Mouse (Mus musculus) gastrocnemius, postnatal 10 days (tissue): ENCODE measurements around the gene Gm5751. TPM values are rescaled to one million over a fixed set of nuclear protein-coding genes. Genes with fewer than 3 reads are reported as not detected.
A peak's percentile ranks its signal among the peaks of the same experiment; 100 is the strongest.
"Not testable (repeated sequence)": the region's sequence is repeated elsewhere in the genome, so short reads cannot be mapped to it uniquely, and the experiment has no call there.

ENCODE experiments used
- DNase-seq: peaks from one replicate; pipeline ENCODE4 v3.0.0; 2021; ENCODE audit warnings: mixed read lengths
- long read RNA-seq, 2 experiments: library from polyadenylated mRNA; stranded (forward); transcript quantifications; one replicate each; pipeline ENCODE4 v2.0.0; 2021
- total RNA-seq, 2 experiments: library from RNA; stranded (reverse); gene quantifications; 2 replicates each; pipeline ENCODE4 v1.2.3; 2021

Gm5751 gene
- total RNA-seq: not detected
- long read RNA-seq, experiment 1: 0 reads
- long read RNA-seq, experiment 2: 0 reads

DNA sequence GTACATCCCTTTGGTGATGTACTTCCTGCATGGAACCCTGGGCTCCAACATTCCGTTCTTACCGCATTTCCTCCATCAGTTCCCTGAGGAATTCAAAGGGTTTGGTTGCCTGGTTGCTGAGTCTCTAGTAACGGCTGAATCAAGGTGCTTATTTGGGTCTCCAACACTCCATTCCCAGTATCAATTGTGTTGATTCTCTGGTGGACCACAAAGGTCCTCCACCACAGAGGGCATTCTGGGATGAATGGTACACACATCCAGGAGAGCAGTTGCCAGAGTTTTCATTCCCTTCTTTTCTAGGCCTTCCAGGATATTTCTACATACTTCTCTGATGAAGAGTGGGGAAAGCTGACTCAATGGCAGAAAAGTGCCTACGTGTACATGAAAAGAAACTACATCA lies at the start of gene Gm5751:
Gene Gm5751, plus strand, starts transcription at position 301 of the 400 bp plus-strand sequence.
- DNase-seq: not testable (repeated sequence)

DNA sequence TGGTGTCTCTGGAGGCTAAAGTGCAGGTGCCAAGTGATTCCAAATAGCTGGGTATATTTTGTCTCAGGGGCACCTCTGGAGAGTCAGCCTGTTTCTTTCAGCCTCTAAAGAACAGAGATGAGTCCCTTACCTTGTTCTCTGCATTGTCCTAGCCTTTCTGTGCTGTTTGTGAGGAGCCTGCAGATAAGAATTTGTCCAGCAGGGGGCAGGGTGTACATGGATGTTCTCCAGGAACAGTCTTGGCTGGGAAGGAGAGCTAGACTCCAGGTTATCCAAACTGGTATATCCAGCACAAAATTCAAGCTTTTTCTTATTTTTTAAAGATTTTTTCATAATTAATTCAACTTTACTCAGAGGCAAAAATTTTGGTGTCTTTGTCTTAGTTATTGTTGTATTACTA lies 42.0 kb upstream of the Gm5751 start:
- peak; percentile 53 for DNase-seq

DNA sequence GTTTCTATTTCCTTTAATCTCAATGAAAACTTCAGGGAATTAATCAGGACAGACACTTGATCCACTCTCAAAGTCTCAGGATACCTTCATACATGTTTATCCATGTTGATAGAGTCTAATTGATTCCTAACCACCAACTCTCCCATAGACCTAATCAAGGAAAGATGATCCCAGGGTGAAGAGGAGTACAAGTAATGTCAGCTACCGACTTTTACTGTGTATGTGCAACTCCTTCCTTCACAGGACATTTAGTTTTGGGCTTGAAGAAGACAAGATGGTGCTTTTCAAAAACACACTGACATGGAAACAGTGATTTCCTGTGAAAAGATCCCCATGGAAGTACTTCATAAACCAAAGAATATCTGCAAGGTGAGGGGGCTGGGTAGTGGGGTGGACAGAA lies 30.4 kb upstream of the Gm5751 start, which contains the start of gene Gm6592:
Gene Gm6592, plus strand, starts transcription at position 301 of the 400 bp plus-strand sequence.
- DNase-seq: no peak

DNA sequence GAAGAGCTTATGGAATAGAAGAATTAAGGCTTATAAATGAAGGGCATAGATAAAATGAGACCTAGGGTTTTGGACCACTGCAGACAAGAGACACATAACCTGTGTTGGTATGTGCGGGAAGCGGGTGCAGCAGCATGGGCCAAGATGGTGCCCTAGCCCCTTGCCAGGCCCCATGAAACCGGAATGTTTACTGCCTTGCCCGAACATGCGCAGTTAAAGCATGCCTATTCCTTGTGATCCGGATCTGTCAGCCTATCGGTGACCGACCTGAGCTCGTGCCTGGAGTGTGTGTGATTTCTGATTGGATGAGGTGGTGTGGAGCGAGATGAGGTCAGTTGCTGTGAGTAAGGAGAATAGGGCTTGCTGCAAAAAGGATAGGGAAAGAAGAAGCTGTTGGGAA lies 21.6 kb upstream of the Gm5751 start:
- DNase-seq: no peak

DNA sequence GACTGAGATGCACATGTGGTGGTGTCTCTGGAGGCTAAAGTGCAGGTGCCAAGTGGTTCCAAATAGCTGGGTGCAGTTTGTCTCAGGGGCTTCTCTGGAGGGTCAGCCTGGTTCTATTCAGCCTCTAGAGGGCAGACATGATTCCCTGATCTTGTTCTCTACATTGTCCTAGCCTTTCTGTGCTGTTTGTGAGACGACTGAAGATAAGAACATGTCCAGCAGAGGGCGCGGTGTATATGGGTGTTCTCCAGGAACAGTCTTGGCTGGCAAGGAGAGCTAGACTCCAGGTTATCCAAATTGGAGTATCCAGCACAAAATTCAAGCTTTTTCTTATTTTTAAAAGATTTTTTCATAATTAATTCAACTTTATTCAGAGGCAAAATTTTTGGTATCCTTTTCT lies 9.7 kb upstream of the Gm5751 start:
- DNase-seq: peak; percentile 54

DNA sequence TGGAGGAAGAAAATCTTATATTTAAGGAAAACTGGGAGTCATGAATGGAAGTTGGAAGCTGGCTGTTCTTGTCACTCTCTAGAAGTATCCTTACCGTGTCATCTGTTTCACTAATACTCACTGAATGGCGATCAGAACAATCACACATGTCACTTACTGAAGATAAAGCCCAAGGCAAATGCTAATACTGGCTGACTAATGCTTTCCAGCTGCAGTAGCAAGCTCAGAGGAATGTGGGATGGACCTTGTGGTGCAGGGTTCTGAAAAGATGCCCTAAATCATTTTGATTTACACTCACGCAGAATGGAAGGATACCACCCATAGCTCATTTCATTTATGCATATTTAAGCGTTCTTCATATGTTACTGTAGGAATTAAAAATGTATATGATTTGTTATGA lies 10.3 kb downstream of the Gm5751 start:
- DNase-seq: no peak

DNA sequence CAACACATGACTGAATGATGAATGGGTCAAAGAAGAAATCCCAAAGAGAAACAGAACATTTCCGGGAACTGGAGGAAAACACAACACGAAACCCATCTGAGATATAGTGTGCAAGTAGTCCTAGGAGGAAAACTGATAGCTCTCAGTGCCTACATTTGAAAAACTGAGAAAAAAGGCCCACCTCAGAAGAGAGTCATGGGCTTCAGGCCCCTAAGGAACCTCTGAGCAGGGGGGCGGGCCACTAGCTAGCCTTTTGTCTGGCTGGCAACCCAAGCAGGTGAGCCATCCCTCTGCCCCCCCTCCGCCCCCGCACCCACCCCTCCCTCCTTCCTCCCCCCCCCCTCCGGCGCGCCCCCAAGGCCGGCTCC lies 17.9 kb downstream of the Gm5751 start:
- DNase-seq: no peak

DNA sequence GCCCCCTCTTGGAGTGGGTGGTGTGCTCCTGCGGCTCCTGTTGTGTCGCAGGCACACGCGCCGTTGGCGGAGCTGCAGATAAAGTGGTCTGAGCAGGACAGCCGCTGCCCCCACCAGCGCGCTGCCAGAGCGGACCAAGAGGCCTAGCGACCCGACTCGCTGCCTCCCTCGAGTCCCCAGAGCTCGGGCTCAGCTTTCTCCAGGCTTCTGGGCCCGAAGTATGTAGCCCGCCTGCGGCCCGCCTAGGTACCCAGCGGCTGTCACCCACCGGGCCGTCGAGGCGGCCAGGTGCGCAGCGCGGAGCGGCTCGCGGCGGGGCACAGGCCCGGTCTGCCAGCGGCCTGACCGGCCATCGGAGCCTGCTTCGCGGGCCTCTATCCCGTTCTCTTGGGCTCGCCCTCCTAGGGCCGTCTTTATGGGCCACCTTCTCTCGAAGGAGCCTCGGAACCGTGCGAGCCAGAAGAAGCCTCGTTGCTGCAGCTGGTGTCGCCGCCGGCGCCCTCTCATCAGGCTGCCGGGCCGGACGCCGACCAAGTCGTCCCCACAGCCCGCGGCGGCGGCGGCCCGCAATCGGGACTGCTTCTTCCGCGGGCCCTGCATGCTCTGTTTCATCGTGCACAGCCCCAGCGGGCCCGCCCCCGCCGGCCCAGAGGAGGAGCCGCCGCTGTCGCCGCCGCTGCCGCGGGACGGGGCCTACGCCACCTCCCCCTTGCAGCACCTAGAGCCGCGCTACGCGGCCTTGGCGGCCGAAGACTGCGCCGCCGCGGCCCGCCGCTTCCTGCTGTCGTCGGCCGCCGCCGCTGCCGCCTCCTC lies 18.5 kb downstream of the Gm5751 start, which contains the start of gene B630019K06Rik:
Gene B630019K06Rik, plus strand, starts transcription at position 40 of the 813 bp plus-strand sequence.
- DNase-seq: peak; percentile 57

DNA sequence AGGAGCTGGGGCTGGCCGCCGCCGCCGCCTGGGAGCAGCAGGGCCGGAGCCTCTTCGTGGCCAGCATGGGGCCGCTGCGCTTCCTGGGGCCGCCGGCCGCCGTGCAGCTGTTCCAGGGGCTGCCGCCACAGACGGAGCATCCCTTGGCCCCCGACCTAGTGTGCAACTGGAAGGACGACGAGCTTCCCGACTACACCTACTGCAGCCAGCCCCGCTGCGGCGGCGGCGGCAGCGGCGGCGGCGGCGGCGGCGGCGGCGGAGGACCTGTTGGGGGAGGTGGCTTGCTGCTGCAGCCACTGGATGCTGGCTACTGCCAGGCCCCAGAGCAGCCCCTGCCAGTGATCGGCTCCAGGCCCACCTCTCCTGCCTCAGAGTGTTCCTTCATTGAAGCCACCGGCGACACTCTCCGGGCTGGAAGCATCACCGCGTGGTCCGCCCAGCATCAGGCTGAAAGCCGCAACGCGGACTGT lies 19.2 kb downstream of the Gm5751 start:
- no peak for DNase-seq

DNA sequence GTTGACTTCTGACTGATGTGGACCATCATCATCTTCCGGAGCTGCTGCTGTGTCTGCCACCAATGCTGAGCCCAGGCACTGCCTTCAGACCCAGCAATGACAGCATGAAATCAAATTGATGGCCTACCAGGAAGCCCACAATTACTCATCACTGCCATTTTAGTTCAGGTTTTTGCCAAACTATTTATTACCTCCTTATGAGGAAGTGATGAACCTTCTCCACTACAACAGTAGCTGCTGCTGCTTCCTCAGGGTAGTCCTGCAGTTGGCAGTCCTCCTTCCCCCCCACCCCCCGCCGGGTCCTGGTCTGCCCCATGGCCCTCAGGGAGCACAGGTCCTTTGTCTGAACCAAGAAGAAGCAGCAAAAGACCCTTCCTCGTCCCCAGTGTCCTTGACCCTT lies 26.8 kb downstream of the Gm5751 start:
- no peak for DNase-seq

DNA sequence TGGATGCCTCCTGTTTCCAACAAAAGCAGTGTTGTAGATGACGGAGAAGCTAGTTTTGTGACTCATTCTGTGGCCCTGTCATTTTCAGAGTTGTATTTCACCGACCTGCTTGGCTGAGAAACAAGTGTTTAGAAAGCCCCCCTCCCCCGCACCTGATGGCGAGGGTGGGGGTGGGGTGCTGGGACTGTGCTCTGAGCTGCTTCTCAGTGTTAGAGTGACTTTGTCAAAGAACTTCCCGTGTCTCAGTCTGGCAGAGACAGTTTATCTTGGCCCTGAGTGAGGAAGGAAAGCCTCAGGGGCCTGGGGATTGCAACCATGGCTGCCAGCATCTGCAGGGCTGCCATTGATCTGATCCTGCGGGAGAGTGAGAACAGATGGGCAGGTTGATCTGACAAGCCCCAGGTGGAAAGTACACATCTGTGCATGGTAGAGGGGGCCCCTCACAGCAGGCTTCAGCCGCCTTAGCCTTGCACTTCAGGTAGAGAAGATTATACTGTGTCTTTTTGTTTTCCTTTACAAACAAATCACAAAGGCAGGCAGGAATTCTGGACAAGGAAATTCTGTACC lies 27.9 kb downstream of the Gm5751 start:
- no peak for DNase-seq

DNA sequence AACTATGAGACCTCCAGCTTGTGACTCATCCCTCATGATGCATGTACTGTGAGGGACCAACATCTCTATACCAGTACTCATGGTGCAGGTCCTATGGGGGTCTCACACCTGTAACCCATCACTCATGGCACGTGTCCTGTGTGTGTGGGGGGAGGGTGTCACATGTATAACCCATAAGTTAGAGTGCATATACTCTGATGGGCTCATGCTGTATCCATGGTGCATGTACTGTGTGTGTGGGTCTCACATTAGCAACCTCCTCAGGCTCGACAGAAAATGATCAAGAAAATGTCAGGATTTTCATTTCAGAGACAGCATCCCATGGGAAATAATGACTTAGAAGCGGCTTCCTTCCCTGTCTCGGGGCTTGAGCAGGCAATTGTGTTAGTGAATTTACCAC lies 47.0 kb downstream of the Gm5751 start:
- no peak for DNase-seq

DNA sequence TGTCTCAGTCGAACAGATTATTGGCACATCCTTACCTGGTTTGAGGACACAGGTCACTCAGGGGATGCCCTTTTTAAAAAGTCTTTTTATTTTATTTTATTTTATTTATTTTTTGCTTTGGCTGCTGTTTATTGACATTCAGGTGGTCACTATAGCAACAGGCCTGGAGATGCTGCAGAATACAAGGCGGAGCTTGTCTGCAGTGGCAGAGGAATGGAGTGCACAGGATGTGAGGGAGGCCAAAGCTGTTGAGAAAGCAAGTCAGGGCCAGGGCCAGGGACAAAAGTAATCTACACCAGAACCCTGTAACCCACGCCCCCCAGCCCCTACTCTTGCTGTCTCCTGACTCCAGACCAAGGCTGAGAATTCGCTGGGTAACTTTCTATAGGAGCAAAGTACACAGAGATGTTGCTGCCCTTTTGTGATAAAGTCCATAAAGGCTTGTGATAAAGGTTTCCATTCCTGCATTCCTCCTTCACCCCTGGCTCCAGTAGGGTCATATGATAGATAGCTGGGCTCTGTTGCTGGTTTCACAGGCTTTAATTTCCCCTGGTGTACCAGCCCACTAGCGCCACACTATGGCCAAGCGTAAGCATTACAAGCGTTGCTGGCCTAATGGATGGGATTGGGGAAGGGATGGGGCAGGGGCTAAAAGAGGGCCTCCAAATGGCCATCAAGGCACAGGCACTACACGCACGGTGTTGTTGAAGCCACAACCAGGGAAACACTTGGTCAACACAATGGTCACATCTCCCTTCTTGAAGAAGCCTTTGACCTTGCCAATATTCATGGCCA lies 48.0 kb downstream of the Gm5751 start:
- DNase-seq: peak; percentile 8

DNA sequence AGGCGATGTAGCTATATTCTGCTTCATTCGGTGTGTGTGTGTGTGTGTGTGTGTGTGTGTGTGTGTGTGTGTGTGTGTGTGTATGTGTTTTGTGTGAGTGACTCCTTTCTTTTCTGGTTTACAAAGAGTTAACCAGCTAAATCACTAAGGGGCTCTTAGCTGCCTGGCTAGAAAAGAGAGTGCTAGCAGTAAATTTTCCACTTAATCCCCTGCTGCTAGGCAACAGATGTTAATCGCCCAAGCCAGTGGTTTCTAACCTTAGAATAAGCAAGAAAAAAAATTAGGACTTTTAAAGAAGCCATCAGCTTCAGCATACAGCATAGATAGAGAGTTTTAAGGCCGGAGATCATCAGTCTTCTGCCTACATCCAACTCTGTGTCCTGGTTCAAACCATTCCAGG lies 53.3 kb downstream of the Gm5751 start:
- no peak for DNase-seq

Other genes starting within 250 kb of the Gm5751 start
- not detected for gene Ssxb8, start 183.4 kb upstream of the Gm5751 start, total RNA-seq
- gene Ssx9, start 125.8 kb upstream of the Gm5751 start, total RNA-seq: not detected
- gene Ssxb5, start 70.6 kb upstream of the Gm5751 start, total RNA-seq: not detected
- not detected for gene Gm6592, start 30.3 kb upstream of the Gm5751 start, total RNA-seq
- 1 to 10 TPM; 1.7 TPM for gene B630019K06Rik, start 18.1 kb downstream of the Gm5751 start, total RNA-seq
- not detected for gene Fthl17b, start 88.7 kb downstream of the Gm5751 start, total RNA-seq
- gene Fthl17c, start 102.3 kb downstream of the Gm5751 start, total RNA-seq: not detected
- not detected for gene Fthl17d, start 112.5 kb downstream of the Gm5751 start, total RNA-seq
- gene Fthl17e, start 159.2 kb downstream of the Gm5751 start, total RNA-seq: not detected
- gene Fthl17f, start 188.8 kb downstream of the Gm5751 start, total RNA-seq: not detected
- not detected for gene 4930402K13Rik, start 230.3 kb downstream of the Gm5751 start, total RNA-seq